Mouse (Mus musculus) cerebellum, adult 2 months (tissue): ENCODE measurements around the gene Hjurp. TPM values are rescaled to one million over a fixed set of nuclear protein-coding genes. Genes with fewer than 3 reads are reported as not detected.

Experiments
- DNase-seq, 2 experiments: peaks; one replicate each; pipeline ENCODE4 v3.0.0; 2021
- H3K27ac ChIP-seq: fragments of 200-500 bp; 2 replicates; pipeline ENCODE4 v1.5.1; 2012; ENCODE audit warnings: low read length, control low read depth, inconsistent platforms; ENCODE audit not compliant: insufficient read depth
- H3K27me3 ChIP-seq: fragments of 200-500 bp; 2 replicates; pipeline ENCODE4 v1.6.1; 2012; ENCODE audit warnings: inconsistent platforms, mild to moderate bottlenecking, low read length, moderate library complexity; ENCODE audit not compliant: control insufficient read depth, insufficient read depth
- H3K4me1 ChIP-seq: fragments of 200-500 bp; 2 replicates; pipeline ENCODE4 v1.6.1; 2011; ENCODE audit warnings: low read length; ENCODE audit not compliant: control insufficient read depth, insufficient read depth
- H3K4me3 ChIP-seq: fragments of 200-500 bp; replicated peaks from 2 replicates; pipeline ENCODE3; 2011; ENCODE audit warnings: mild to moderate bottlenecking, low read depth, low read length, control low read depth; ENCODE audit not compliant: insufficient read depth
- CTCF ChIP-seq: fragments of 200-500 bp; IDR thresholded peaks from 2 replicates; pipeline ENCODE4 v1.5.1; 2011; ENCODE audit warnings: low read depth, mild to moderate bottlenecking, control low read depth, low read length, moderate library complexity, borderline replicate concordance; ENCODE audit not compliant: insufficient read depth
- POLR2A ChIP-seq: fragments of 200-500 bp; IDR thresholded peaks from 2 replicates; pipeline ENCODE4 v1.6.1; 2011; ENCODE audit warnings: low read length, control low read depth, borderline replicate concordance; ENCODE audit not compliant: insufficient read depth
- WGBS: fragments of 180-500 bp; shearing (Covaris S2); methylation state at CpG from one replicate; pipeline ENCODE4 v1.1.7; 2018; 5-methylcytosine and 5-hydroxymethylcytosine counted together
- polyA plus RNA-seq: library from polyadenylated mRNA; depleted of rRNA; stranded (reverse); fragments of >200 nt; gene quantifications from 2 replicates; pipeline ENCODE4 v1.2.3, GENCODE M21; 2012

Gene Hjurp
- polyA plus RNA-seq, 1 experiment, result 79.1 TPM

GRCm38 (mm10) chr1:88286887-88287696 lies 9.7 kb upstream of the Hjurp start:
- no peak for TF ChIP-seq CTCF
- no peak for TF ChIP-seq POLR2A
- 72% methylated on average over 13 of the region's 13 CpGs for WGBS
- DNase-seq, result no peak
- Histone ChIP-seq H3K4me3 (no peak overlapping the region), H3K4me1 (no peaks in the 10 kb centered on the region), H3K27ac (no peak overlapping the region), H3K27me3 (no peaks in the 10 kb centered on the region)

DNA sequence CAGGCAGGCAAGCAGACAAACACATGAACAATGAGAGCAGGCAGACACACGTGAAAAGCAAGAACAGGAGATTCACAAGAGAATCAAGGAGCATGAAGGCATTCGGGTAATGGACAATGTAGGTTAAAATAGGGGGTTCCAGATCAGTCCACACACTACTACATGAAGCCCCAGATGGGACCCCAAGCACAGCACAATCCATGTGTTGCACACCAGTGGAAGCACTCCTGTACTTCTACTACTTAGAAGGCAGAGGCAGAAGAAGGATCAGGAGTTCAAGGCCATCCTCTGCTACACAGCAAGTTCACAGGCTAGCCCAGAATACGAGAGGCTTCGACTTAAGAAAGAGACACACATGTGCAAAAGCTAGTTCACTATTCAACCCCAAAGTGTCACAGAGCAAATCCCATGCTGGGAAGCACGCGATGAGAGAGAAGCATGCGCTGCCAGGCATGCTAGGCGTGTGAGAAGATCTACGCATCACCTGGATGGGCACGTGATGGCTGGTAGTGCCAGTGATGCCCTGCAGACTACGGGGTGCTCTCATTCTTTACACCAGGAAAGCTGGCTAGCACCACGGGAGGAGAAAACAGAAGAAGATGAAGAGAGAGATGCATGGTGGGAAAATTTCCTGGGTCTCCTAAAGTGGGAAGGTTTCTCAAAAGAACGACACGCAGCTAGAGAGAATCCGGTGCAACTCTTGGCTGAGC lies 8.9 kb upstream of the Hjurp start:
- Histone ChIP-seq H3K4me1 (no peaks in the 10 kb centered on the region), H3K27ac (no peak overlapping the region), H3K27me3 (no peaks in the 10 kb centered on the region), H3K4me3 (no peak overlapping the region)
- TF ChIP-seq POLR2A (no peak), CTCF (no peak)
- 81% methylated on average over 15 of the region's 15 CpGs for WGBS
- no peak for DNase-seq

GRCm38 (mm10) chr1:88285652-88286051 lies 8.2 kb upstream of the Hjurp start:
- Histone ChIP-seq H3K4me1 (no peaks in the 10 kb centered on the region), H3K4me3 (no peak overlapping the region), H3K27ac (no peak overlapping the region), H3K27me3 (no peaks in the 10 kb centered on the region)
- no peak for DNase-seq
- WGBS, result 67% methylated on average over 5 of the region's 5 CpGs
- no peak for TF ChIP-seq CTCF
- no peak for TF ChIP-seq POLR2A

GRCm38 (mm10) chr1:88284946-88285320 lies 7.5 kb upstream of the Hjurp start:
- Histone ChIP-seq H3K27ac (no peak overlapping the region), H3K4me1 (no peaks in the 10 kb centered on the region), H3K27me3 (no peaks in the 10 kb centered on the region), H3K4me3 (no peak overlapping the region)
- no peak for DNase-seq
- WGBS, result 51% methylated on average over 7 of the region's 7 CpGs
- TF ChIP-seq POLR2A (no peak), CTCF (no peak)

DNA sequence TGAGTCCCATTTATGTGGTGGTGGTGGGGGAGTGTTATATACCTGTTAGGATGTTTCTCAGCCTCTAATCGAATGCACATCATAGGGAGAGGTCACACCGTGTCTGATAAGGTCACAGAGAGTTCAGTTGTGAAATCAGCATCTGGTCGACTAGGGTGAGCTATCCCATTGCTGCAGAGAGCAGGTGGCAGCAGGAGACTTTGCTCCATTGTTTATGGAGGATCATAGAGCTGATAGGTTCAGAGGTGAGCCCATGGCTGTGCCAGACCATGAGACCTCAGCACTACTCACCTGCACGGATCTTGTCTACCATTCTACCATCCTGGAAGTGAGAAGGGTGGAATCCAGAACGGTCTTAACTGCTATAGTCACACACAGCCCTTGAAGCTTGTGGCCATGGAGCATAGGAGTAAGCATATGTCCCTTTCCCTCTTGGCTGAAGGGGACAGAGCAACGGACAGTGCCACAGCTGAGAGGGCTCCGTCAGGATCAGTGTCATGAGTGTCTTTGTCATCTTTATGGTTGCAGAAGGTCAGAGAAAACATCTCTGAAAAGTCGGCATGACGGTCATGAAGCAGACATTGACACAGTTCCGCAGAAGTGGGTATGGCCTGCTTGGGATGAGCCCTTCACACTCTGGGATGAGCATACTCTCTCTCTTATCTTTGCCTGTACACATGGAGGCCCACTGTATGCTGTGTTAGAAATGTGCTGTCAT lies 7.0 kb upstream of the Hjurp start:
- H3K27me3 ChIP-seq, result no peaks in the 10 kb centered on the region
- H3K4me3 ChIP-seq, result no peak overlapping the region
- no peaks in the 10 kb centered on the region for H3K4me1 ChIP-seq
- 58% methylated on average over 10 of the region's 10 CpGs for WGBS
- TF ChIP-seq POLR2A (no peak), CTCF (no peak)
- H3K27ac ChIP-seq, result no peak overlapping the region
- DNase-seq, result no peak

GRCm38 (mm10) chr1:88283376-88284227 lies 6.2 kb upstream of the Hjurp start:
- no peak for DNase-seq
- Histone ChIP-seq H3K27ac (no peak overlapping the region), H3K4me3 (no peak overlapping the region), H3K27me3 (no peaks in the 10 kb centered on the region), H3K4me1 (no peaks in the 10 kb centered on the region)
- WGBS, result 79% methylated on average over 15 of the region's 15 CpGs
- no peak for TF ChIP-seq POLR2A
- no peak for TF ChIP-seq CTCF

DNA sequence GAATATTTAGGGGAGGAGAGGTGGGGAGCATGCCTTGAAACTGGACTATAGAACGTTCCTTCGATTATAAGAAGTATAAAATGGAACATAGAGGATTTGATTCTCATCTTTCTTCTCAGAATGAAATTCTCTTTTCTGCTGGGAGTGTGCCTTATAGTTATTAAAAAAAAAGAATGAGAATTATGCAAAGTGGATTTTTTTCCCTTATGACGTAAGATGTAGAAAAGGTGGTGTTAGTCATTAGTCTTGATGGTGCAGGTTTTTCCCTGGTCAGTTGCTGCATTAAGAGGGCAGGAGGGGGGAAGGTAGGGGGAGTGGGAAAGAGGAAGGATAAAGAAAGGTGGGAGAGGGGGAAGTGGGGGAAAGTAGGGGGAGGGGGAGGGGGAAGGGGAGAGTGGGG lies 4.9 kb upstream of the Hjurp start:
- H3K4me1 ChIP-seq, result no peaks in the 10 kb centered on the region
- no peaks in the 10 kb centered on the region for H3K27me3 ChIP-seq
- H3K4me3 ChIP-seq, result no peak overlapping the region
- TF ChIP-seq POLR2A, result no peak
- TF ChIP-seq CTCF, result no peak
- H3K27ac ChIP-seq, result no peak overlapping the region
- no peak for DNase-seq
- 59% methylated on average over 3 of the region's 3 CpGs for WGBS
